Mouse (Mus musculus) stomach, embryonic 15.5 days (tissue): Measurements from ENCODE around the gene Atp6v1g3. TPM values are rescaled to one million over a fixed set of nuclear protein-coding genes. Genes with fewer than 3 reads are reported as not detected.

Source experiments
- ATAC-seq: fragments of 200-750 bp; cut with Nextera tagmentation; 2 replicates; pipeline ENCODE4 v1.8.0; 2017; ENCODE audit warnings: low read depth, moderate number of reproducible peaks, moderate TSS enrichment; ENCODE audit not compliant: insufficient read depth, low FRiP score
- H3K27ac ChIP-seq: fragments of 300-500 bp; sonication (generic); 2 replicates; pipeline ENCODE4 v1.5.1; 2015; ENCODE audit warnings: mild to moderate bottlenecking, inconsistent platforms
- H3K27me3 ChIP-seq: fragments of 300-500 bp; sonication (generic); replicated peaks from 2 replicates; pipeline ENCODE4 v1.6.1; 2015; ENCODE audit warnings: inconsistent platforms
- H3K36me3 ChIP-seq: fragments of 300-500 bp; sonication (generic); 2 replicates; pipeline ENCODE4 v1.6.1; 2015; ENCODE audit warnings: inconsistent platforms
- H3K4me1 ChIP-seq: fragments of 300-500 bp; sonication (generic); 2 replicates; pipeline ENCODE4 v1.6.1; 2015; ENCODE audit warnings: inconsistent platforms
- H3K4me2 ChIP-seq: fragments of 300-500 bp; sonication (generic); 2 replicates; pipeline ENCODE4 v1.6.1; 2015; ENCODE audit warnings: mild to moderate bottlenecking, inconsistent platforms
- H3K4me3 ChIP-seq: fragments of 300-500 bp; sonication (generic); replicated peaks from 2 replicates; pipeline ENCODE4 v1.5.1; 2015; ENCODE audit warnings: inconsistent platforms
- H3K9ac ChIP-seq: fragments of 300-500 bp; sonication (generic); 2 replicates; pipeline ENCODE4 v1.6.1; 2015; ENCODE audit warnings: inconsistent platforms
- H3K9me3 ChIP-seq: fragments of 300-500 bp; sonication (generic); 2 replicates; pipeline ENCODE4 v1.6.1; 2016; ENCODE audit warnings: inconsistent platforms
- WGBS: fragments of 180-500 bp; shearing (Covaris S2); methylation state at CpG from one replicate; pipeline ENCODE4 v1.1.7; 2015; 5-methylcytosine and 5-hydroxymethylcytosine counted together
- polyA plus RNA-seq: library from polyadenylated mRNA; unstranded; fragments of >200 nt; fragmentation: Nextera tagmentation; extraction: Ambion mirVana; gene quantifications from 2 replicates; pipeline ENCODE4 v1.2.1, GENCODE M21; 2015

Gene Atp6v1g3
- polyA plus RNA-seq, 1 experiment from 2014 or later: not detected

GRCm38 (mm10) chr1:138258758-138259157 lies 14.8 kb upstream of the Atp6v1g3 start:
- Histone ChIP-seq H3K27ac (no peak overlapping the region), H3K36me3 (no peaks in the 10 kb centered on the region), H3K4me2 (no peak overlapping the region), H3K9ac (no peak overlapping the region), H3K9me3 (no peaks in the 10 kb centered on the region), H3K4me1 (no peaks in the 10 kb centered on the region), H3K27me3 (no peaks in the 10 kb centered on the region), H3K4me3 (no peak overlapping the region)
- WGBS: 66% methylated on average over 4 of the region's 4 CpGs
- no peak for ATAC-seq

- no peak overlapping the region for H3K4me3 ChIP-seq
- H3K27ac ChIP-seq: no peak overlapping the region
- no peaks in the 10 kb centered on the region for H3K4me1 ChIP-seq
- H3K27me3 ChIP-seq: no peaks in the 10 kb centered on the region
- no peaks in the 10 kb centered on the region for H3K36me3 ChIP-seq
- ATAC-seq: no peak
- no peak overlapping the region for H3K9ac ChIP-seq
- 82% methylated on average over 3 of the region's 3 CpGs for WGBS
- H3K4me2 ChIP-seq: no peak overlapping the region
- H3K9me3 ChIP-seq: no peaks in the 10 kb centered on the region
Observed at GRCm38 (mm10) chr1:138261520-138261919, 12.0 kb upstream of the Atp6v1g3 start.

- no peaks in the 10 kb centered on the region for H3K9me3 ChIP-seq
- H3K27ac ChIP-seq: no peak overlapping the region
- no peaks in the 10 kb centered on the region for H3K27me3 ChIP-seq
- no peak overlapping the region for H3K4me2 ChIP-seq
- no peak for ATAC-seq
- no peaks in the 10 kb centered on the region for H3K36me3 ChIP-seq
- H3K4me1 ChIP-seq: no peaks in the 10 kb centered on the region
- no peak overlapping the region for H3K4me3 ChIP-seq
- H3K9ac ChIP-seq: no peak overlapping the region
Observed at GRCm38 (mm10) chr1:138262408-138262807, 11.1 kb upstream of the Atp6v1g3 start.

GRCm38 (mm10) chr1:138267465-138268055 lies 6.0 kb upstream of the Atp6v1g3 start:
- Histone ChIP-seq H3K27ac (no peak overlapping the region), H3K36me3 (no peaks in the 10 kb centered on the region), H3K27me3 (no peaks in the 10 kb centered on the region), H3K4me2 (no peak overlapping the region), H3K4me1 (no peaks in the 10 kb centered on the region), H3K9me3 (no peaks in the 10 kb centered on the region), H3K4me3 (no peak overlapping the region), H3K9ac (no peak overlapping the region)
- no peak for ATAC-seq
- WGBS: 83% methylated on average over 5 of the region's 5 CpGs

- Histone ChIP-seq H3K36me3 (no peaks in the 10 kb centered on the region), H3K4me2 (no peak overlapping the region), H3K4me1 (no peaks in the 10 kb centered on the region), H3K27ac (no peak overlapping the region), H3K9me3 (no peaks in the 10 kb centered on the region), H3K4me3 (no peak overlapping the region), H3K27me3 (no peaks in the 10 kb centered on the region), H3K9ac (no peak overlapping the region)
- ATAC-seq: no peak
- 72% methylated on average over 3 of the region's 3 CpGs for WGBS
Observed at GRCm38 (mm10) chr1:138274930-138275329, 1.4 kb downstream of the Atp6v1g3 start.

- Histone ChIP-seq H3K4me2 (no peak overlapping the region), H3K27me3 (no peaks in the 10 kb centered on the region), H3K36me3 (no peaks in the 10 kb centered on the region), H3K4me3 (no peak overlapping the region), H3K4me1 (no peaks in the 10 kb centered on the region), H3K9me3 (no peaks in the 10 kb centered on the region), H3K9ac (no peak overlapping the region), H3K27ac (no peak overlapping the region)
- ATAC-seq: no peak
- 45% methylated on average over 5 of the region's 5 CpGs for WGBS
Observed at GRCm38 (mm10) chr1:138275859-138276258, 2.3 kb downstream of the Atp6v1g3 start.

- 69% methylated on average over 6 of the region's 6 CpGs for WGBS
- Histone ChIP-seq H3K4me2 (no peak overlapping the region), H3K4me3 (no peak overlapping the region), H3K9me3 (no peaks in the 10 kb centered on the region), H3K36me3 (no peaks in the 10 kb centered on the region), H3K9ac (no peak overlapping the region), H3K4me1 (no peaks in the 10 kb centered on the region), H3K27ac (no peak overlapping the region), H3K27me3 (no peaks in the 10 kb centered on the region)
- ATAC-seq: no peak
Observed at GRCm38 (mm10) chr1:138281139-138281538, 7.6 kb downstream of the Atp6v1g3 start.

DNA sequence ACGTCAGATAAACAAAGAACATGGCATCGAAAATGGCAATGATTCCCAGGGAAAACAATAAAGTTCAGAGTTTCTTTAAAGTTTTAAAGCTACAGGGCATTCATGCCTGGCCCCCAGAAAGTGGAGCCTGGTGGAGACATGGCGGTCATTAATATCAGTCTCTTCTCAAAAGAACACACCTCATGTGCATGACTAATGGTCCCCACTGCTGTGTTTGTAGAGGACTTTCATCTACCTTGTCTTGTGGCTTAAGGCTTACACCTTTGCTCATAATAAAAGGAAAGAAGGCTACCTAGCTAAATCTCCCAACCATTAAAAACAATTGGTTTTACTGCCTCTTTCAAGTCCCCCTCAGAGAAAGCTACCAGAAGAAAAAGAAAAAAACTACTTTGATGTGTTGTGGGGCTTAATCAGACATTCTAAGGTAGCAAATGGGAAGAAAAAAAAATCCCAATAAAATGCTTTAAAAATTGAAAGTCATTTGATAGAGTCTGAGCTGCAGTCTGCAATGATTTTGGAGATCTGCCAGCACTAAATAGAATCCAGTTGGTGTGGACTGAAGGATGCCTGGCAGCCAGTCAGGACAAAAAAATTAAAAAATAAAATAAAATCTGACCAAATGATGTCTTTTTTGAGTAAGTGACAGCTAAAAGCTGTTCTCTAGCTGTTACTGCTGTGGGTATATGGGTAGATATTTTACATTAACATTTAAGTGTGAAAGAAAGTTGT lies 9.0 kb downstream of the Atp6v1g3 start:
- no peak for ATAC-seq
- H3K9ac ChIP-seq: no peak overlapping the region

DNA sequence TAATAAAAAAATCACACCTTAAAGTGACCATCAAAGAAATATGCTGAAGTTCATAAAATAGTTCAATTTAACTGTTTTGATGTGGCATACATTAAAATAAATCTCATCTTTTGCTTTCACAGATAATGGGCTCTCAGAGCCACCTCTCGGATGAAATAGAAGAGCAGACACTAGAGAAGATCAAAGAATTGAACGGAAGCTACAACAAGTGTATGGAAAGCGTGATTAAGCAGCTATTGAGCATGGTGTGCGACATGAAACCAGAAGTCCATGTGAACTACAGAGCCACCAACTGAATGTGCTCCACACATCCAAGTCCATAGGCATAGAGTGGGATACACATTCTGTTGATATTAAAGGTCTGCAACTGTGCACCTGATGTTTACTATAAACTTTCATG lies 14.1 kb downstream of the Atp6v1g3 start:
- no peak overlapping the region for H3K4me2 ChIP-seq
- H3K36me3 ChIP-seq: no peaks in the 10 kb centered on the region
- H3K9ac ChIP-seq: no peak overlapping the region
- ATAC-seq: no peak
- H3K4me1 ChIP-seq: no peaks in the 10 kb centered on the region
- H3K4me3 ChIP-seq: no peak overlapping the region
- H3K27ac ChIP-seq: no peak overlapping the region
- H3K27me3 ChIP-seq: no peaks in the 10 kb centered on the region
- 88% methylated on average over 4 of the region's 4 CpGs for WGBS
- H3K9me3 ChIP-seq: no peaks in the 10 kb centered on the region

More for the DNA sequence above, 9.0 kb downstream of the Atp6v1g3 start:
- no peak overlapping the region for H3K4me3 ChIP-seq
- no peak overlapping the region for H3K4me2 ChIP-seq
- H3K27ac ChIP-seq: no peak overlapping the region
- H3K9me3 ChIP-seq: no peaks in the 10 kb centered on the region
- 63% methylated on average over 3 of the region's 3 CpGs for WGBS
- H3K36me3 ChIP-seq: no peaks in the 10 kb centered on the region
- H3K4me1 ChIP-seq: no peaks in the 10 kb centered on the region
- H3K27me3 ChIP-seq: no peaks in the 10 kb centered on the region

- Histone ChIP-seq H3K27ac (no peak overlapping the region), H3K9me3 (no peaks in the 10 kb centered on the region), H3K4me3 (no peak overlapping the region), H3K36me3 (no peaks in the 10 kb centered on the region), H3K4me2 (no peak overlapping the region), H3K9ac (no peak overlapping the region), H3K4me1 (no peaks in the 10 kb centered on the region), H3K27me3 (no peaks in the 10 kb centered on the region)
- no peak for ATAC-seq
- 76% methylated on average over 1 of the region's 1 CpGs for WGBS
Observed at GRCm38 (mm10) chr1:138288721-138289120, 15.2 kb downstream of the Atp6v1g3 start.

DNA sequence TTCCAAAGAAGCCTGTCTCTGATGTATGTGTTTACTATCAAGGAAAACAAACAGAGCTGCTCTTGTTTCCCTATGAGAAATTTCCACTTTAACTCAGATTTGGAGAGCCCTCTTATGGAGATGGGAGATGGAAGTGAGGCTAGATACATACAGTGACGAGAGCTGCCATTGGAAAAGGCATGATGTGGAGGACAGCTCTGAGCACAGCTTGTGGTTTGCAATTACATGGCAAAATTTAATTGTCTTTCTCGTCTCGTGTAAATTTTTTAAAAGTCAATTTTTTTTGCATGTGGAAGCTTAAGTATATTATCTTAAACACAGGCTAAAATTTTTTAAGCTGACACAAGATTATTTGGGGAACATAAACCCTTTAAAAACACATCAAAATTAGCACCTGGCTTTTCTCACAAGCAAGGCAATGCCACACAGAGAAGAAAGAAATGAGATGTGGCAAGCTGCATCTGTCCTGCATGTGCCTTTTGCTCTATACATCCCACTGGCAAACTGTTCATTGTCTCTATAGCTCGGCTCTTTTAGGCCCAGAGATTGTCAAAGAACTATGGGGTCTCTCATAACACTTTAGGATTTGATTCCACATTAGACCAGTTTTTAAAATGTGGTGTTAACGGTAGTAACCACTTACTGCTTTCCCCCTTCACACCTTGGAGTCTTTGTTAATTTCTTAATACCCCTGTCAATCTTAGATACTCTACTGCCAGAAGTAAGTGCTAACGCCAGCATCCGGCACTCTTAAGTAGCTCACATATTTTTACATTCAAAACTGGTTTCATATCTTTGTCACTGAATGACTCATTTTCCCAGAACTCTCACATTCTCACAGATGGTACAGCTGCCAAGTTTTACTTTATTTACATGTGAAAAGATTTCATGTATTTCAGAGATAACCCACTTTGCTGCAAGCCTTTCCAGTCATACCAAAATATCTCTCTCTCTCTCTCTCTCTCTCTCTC lies 16.2 kb downstream of the Atp6v1g3 start:
- H3K27ac ChIP-seq: no peak overlapping the region
- H3K9me3 ChIP-seq: no peaks in the 10 kb centered on the region
- no peak for ATAC-seq
- no peaks in the 10 kb centered on the region for H3K4me1 ChIP-seq
- no peak overlapping the region for H3K4me2 ChIP-seq
- 55% methylated on average over 7 of the region's 7 CpGs for WGBS
- no peaks in the 10 kb centered on the region for H3K36me3 ChIP-seq
- no peak overlapping the region for H3K9ac ChIP-seq
- H3K4me3 ChIP-seq: no peak overlapping the region
- no peaks in the 10 kb centered on the region for H3K27me3 ChIP-seq

DNA sequence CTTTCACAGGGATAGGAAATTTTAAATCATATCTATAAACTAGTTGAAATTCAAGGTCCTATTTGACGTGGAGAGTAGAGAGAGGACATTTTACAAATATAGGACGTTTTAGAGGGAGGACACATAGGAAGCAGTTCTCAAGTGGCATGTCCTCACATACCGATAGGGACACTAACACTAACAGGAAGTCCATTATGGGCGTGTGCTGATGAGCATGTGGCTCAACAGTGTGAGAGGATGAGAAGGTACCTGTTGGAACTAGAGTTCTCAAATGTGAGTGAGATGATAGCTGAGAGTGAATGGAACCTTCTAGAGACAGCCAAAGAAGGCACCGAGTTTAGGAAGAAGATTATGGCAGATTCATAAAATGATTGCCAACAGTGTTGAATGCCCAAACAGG lies 17.9 kb downstream of the Atp6v1g3 start:
- no peaks in the 10 kb centered on the region for H3K9me3 ChIP-seq
- no peaks in the 10 kb centered on the region for H3K36me3 ChIP-seq
- H3K27ac ChIP-seq: no peak overlapping the region
- no peak overlapping the region for H3K4me2 ChIP-seq
- ATAC-seq: no peak
- no peaks in the 10 kb centered on the region for H3K4me1 ChIP-seq
- no peak overlapping the region for H3K9ac ChIP-seq
- no peaks in the 10 kb centered on the region for H3K27me3 ChIP-seq
- no peak overlapping the region for H3K4me3 ChIP-seq
- WGBS: 71% methylated on average over 5 of the region's 5 CpGs
